Mouse (Mus musculus) heart, postnatal 0 days (tissue): ENCODE results near the gene AC134908.4. TPM values are rescaled to one million over a fixed set of nuclear protein-coding genes. Genes with fewer than 3 reads are reported as not detected.
A peak's percentile ranks its signal among the peaks of the same experiment; 100 is the strongest.

Experiments
- ATAC-seq: fragments of 200-750 bp; cut with Nextera tagmentation; 2 replicates; pipeline ENCODE4 v1.8.0; 2017; ENCODE audit warnings: low read depth, moderate number of reproducible peaks, moderate library complexity; ENCODE audit not compliant: insufficient read depth
- DNase-seq: peaks from one replicate; pipeline ENCODE4 v3.0.0-alpha.2; 2016; ENCODE audit warnings: low spot score
- H3K27ac ChIP-seq: fragments of 300-500 bp; sonication (generic); 2 replicates; pipeline ENCODE4 v1.5.1; 2014; ENCODE audit warnings: low read depth, mild to moderate bottlenecking
- H3K27me3 ChIP-seq: fragments of 300-500 bp; sonication (generic); 2 replicates; pipeline ENCODE4 v1.6.1; 2014; ENCODE audit warnings: low read length, mixed read lengths; ENCODE audit not compliant: control insufficient read depth, insufficient read depth
- H3K36me3 ChIP-seq: fragments of 300-500 bp; sonication (generic); replicated peaks from 2 replicates; pipeline ENCODE4 v1.6.1; 2014; ENCODE audit warnings: low read length, mixed read lengths; ENCODE audit not compliant: control insufficient read depth, insufficient read depth
- H3K4me1 ChIP-seq: fragments of 300-500 bp; sonication (generic); 2 replicates; pipeline ENCODE4 v1.6.1; 2014; ENCODE audit warnings: antibody characterized with exemption; ENCODE audit not compliant: control insufficient read depth, insufficient read depth
- H3K4me2 ChIP-seq: fragments of 300-500 bp; sonication (generic); 2 replicates; pipeline ENCODE4 v1.6.1; 2014; ENCODE audit warnings: low read depth, mild to moderate bottlenecking, low read length, moderate library complexity
- H3K4me3 ChIP-seq: fragments of 300-500 bp; sonication (generic); 2 replicates; pipeline ENCODE4 v1.5.1; 2014; ENCODE audit warnings: low read depth, low read length
- H3K9ac ChIP-seq: fragments of 300-500 bp; sonication (generic); replicated peaks from 2 replicates; pipeline ENCODE4 v1.6.1; 2014; ENCODE audit warnings: low read depth, low read length, mixed read lengths
- H3K9me3 ChIP-seq: fragments of 300-500 bp; sonication (generic); replicated peaks from 2 replicates; pipeline ENCODE4 v1.6.1; 2016; ENCODE audit warnings: low read length; ENCODE audit not compliant: control insufficient read depth
- CTCF ChIP-seq: IDR thresholded peaks from 2 replicates; pipeline ENCODE4 v1.5.1; 2016; ENCODE audit warnings: antibody characterized with exemption, control low read depth, low read depth
- EP300 ChIP-seq: IDR thresholded peaks from 2 replicates; pipeline ENCODE4 v1.6.1; 2016; ENCODE audit warnings: antibody characterized with exemption, low read depth
- WGBS: fragments of 180-500 bp; shearing (Covaris S2); extraction: QIAGEN DNeasy Blood & Tissue Kit; methylation state at CpG from one replicate; pipeline ENCODE4 v1.1.7; 2014; 5-methylcytosine and 5-hydroxymethylcytosine counted together
- polyA plus RNA-seq: library from polyadenylated mRNA; unstranded; fragments of >200 nt; fragmentation: Nextera tagmentation; extraction: Ambion mirVana; gene quantifications from 2 replicates; pipeline ENCODE4 v1.2.1, GENCODE M21; 2015
- total RNA-seq: library from RNA; depleted of rRNA; stranded (reverse); fragments of >200 nt; gene quantifications from 2 replicates; pipeline ENCODE4 v1.2.3, GENCODE M21; 2014; ENCODE audit warnings: low replicate concordance

Gene AC134908.4
- total and polyA plus RNA-seq, 2 experiments from 2014 or later: 0.66 TPM; not detected in 1

DNA sequence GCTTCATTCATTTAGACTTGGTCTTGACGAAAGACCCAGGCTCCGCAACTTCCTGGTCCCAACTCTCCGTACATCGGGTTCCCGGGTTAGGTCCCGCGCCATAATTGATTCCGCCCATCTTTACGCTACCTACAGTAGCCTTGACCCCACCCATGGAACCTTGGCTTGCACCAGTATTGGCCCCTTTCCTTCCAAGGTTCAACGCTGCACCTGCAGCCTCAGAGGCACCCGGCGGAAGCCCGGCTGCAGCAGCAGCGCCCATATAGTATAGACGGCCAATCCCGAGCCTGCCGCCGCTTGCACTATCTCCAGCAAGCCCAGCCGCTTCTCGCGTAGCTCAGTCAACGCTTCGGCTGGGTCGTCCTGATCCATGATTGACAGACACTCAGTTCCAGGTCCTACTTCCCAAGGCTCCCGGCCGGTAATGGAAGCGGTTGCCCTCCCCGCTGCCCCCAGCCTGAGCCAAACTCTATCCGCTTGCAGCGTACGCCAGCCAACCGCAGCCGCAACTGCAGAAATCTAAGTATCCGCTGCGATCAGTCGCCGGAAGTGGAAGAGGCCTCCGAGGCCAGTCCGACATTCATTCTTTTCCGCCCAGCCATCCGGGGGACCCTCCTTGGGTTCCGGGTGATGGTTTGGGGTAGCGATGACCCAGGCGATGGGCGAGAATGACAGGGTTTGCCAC lies 3.5 kb downstream of the AC134908.4 start:
- WGBS: under 1% methylated on average over 45 of the region's 45 CpGs
- peak overlapping the region; percentile 91 for H3K4me2 ChIP-seq
- peak overlapping the region; percentile 83 for H3K4me3 ChIP-seq
- TF ChIP-seq EP300: no peak
- no peak for TF ChIP-seq CTCF
- peaks cover 18% of the 10 kb centered on the region; the same call in 1 of the 2 replicates for H3K36me3 ChIP-seq
- H3K9ac ChIP-seq: peak overlapping the region; percentile 81
- H3K9me3 ChIP-seq: no peaks in the 10 kb centered on the region
- ATAC-seq (peak; percentile 74), DNase-seq (peak; percentile 66)
- H3K27ac ChIP-seq: peak overlapping the region; percentile 92
- peaks cover 19% of the 10 kb centered on the region; the same call in 1 of the 2 replicates for H3K4me1 ChIP-seq
- no peaks in the 10 kb centered on the region for H3K27me3 ChIP-seq

- TF ChIP-seq EP300 (no peak), CTCF (no peak)
- WGBS: 26% methylated on average over 19 of the region's 19 CpGs
- Histone ChIP-seq H3K4me1 (peaks cover 17% of the 10 kb centered on the region; the same call in 1 of the 2 replicates), H3K9me3 (no peaks in the 10 kb centered on the region), H3K36me3 (peaks cover 18% of the 10 kb centered on the region; the same call in 1 of the 2 replicates), H3K4me2 (peak overlapping the region; percentile 91), H3K4me3 (peak overlapping the region; percentile 83), H3K27me3 (no peaks in the 10 kb centered on the region), H3K27ac (no peak overlapping the region), H3K9ac (peak overlapping the region; percentile 81)
- DNase-seq (no peak), ATAC-seq (no peak)
Observed at GRCm38 (mm10) chr17:25791320-25791842, 4.1 kb downstream of the AC134908.4 start.

DNA sequence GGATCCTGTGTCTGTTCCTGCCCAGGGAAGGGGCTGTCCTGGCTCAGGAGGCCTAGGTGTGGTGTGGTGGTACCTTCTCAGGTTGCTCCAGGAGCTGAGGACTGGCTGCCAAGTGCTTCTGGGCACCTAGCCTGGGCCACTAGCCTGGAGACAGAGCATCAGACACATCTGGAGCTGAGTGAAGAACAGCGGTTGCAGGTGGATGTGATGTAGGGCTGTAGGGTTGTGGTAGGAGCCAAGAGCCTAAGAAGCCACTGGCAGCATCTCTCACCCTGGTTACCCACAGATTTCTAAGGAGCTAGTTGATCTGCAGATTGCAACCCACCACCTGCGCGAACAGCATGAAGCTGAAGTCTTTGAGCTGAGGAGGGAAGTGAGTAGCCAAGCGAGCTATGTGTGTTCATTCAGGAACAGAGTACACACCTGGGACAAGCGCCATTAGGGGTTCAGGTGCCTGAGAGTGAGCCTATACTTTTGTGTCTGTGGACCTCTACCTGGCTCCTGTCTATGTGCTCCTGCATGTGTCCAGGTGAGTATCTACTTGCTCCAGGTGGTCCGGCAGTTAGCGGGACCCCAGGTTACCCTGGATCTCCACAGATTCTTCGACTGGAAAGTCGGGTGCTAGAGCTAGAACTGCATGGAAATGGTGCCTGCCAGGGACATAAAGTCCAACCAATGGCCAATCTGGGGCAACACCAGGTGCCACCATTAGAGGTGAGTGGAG lies 8.5 kb downstream of the AC134908.4 start:
- Histone ChIP-seq H3K4me2 (no peak overlapping the region), H3K36me3 (peaks cover 28% of the 10 kb centered on the region), H3K4me3 (no peak overlapping the region), H3K9ac (no peak overlapping the region), H3K27ac (no peak overlapping the region), H3K4me1 (peaks cover 10% of the 10 kb centered on the region), H3K27me3 (no peaks in the 10 kb centered on the region), H3K9me3 (no peaks in the 10 kb centered on the region)
- TF ChIP-seq CTCF (no peak), EP300 (no peak)
- ATAC-seq (no peak), DNase-seq (no peak)
- WGBS: 89% methylated on average over 9 of the region's 9 CpGs

- Histone ChIP-seq H3K4me3 (peak within 1 kb of the TSS; percentile 71), H3K27me3 (no peaks in the 10 kb centered on the region), H3K9ac (peak within 1 kb of the TSS; percentile 55; the same call in 1 of the 2 replicates), H3K9me3 (no peaks in the 10 kb centered on the region), H3K4me1 (peaks cover 10% of the 10 kb centered on the region), H3K4me2 (peak within 1 kb of the TSS; percentile 84), H3K27ac (peak within 1 kb of the TSS; percentile 61; the same call in 1 of the 2 replicates), H3K36me3 (peaks cover 35% of the 10 kb centered on the region)
- TF ChIP-seq CTCF (no peak), EP300 (no peak)
- DNase-seq: no peak
- 71% methylated on average over 3 of the region's 3 CpGs for WGBS
- ATAC-seq: no peak
Observed at GRCm38 (mm10) chr17:25786280-25786679, 9.2 kb downstream of the AC134908.4 start, which contains the start of gene Ccdc78. Ccdc78 (plus strand) TSS chr17:25786580.

DNA sequence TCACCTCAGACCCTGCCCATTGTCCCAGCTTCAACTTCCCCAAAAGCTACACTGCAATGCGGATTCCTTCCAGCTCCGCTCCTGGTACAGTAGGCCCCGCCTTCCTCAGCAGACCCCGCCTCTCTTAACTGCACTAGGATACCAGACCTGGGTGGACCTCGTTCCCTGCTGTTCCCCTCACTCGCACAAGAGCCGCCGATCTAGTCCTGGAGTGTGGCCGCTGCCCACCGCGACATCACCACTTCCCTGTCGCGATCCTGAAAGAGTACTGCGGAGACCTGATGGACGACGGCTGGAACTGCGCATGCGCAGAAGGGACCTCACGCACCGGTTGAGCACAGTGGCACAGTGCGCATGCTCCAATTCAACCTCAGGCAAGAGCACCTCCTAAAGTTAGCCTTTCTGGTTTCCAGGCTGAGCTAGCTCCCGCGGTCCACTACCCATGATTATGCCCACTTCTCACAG lies 10.1 kb downstream of the AC134908.4 start, which contains the start of gene Haghl:
TSS of gene Haghl (minus strand) at position 393 of the 465 bp plus-strand sequence.
- ATAC-seq (peak; percentile 84), DNase-seq (peak; percentile 95)
- Histone ChIP-seq H3K4me1 (peaks cover 10% of the 10 kb centered on the region), H3K4me2 (peak within 1 kb of the TSS; percentile 84), H3K27ac (peak within 1 kb of the TSS; percentile 61; the same call in 1 of the 2 replicates), H3K27me3 (no peaks in the 10 kb centered on the region), H3K36me3 (peaks cover 42% of the 10 kb centered on the region), H3K4me3 (peak within 1 kb of the TSS; percentile 71), H3K9ac (peak within 1 kb of the TSS; percentile 55), H3K9me3 (no peaks in the 10 kb centered on the region)
- under 1% methylated on average over 23 of the region's 23 CpGs for WGBS
- TF ChIP-seq EP300 (no peak), CTCF (no peak)
